Mouse (Mus musculus): ENCODE data around the gene Crb2.

Crb2 gene

DNA sequence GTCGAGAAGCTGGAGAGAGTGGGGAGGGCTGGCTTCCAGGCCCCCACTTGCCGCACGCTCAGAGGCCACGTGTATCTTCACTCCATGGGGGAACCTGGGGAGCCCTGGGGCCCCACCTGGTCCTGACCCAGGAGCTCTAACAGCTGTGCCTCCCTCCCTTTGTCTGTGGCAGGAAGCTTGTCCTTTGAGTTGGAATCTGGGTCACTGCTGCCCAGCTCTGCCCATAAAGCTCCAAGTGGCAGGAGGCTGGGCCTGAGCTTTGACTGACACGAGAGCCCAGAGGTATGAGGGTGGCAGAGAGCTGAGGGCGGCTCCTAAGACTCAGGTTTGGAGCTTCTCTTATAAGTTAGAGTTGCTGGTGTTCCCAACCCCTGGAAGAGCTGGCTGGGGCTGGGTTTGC is 23.1 kb downstream of the Crb2 start:
- DNase-seq (ENCODE audit: low read depth) = no peak

DNA sequence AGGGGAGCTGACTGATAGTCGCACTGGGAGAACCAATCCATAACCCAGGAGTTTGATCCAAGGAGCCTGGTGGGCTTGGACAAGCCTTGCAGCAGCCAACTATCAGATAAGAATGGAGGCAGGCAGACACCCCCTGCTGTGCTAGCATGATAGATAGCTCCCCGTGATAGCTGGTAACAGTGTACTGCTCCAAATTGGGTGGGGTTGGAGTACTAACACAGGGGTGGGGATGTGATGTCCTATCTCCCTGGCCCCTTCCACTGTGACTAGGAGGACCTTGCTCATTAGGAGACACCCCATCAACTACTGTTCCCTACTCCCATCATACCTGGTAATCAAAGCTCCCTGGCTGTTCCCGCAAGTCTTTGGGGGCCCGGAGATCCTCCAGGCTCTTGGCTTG is 25.6 kb downstream of the Crb2 start:
- DNase-seq (ENCODE audit: low read depth) = no peak

- peak; percentile 57 for DNase-seq (ENCODE audit: low read depth)
Measured at GRCm38 (mm10) chr2:37802610-37803212, 26.7 kb downstream of the Crb2 start.

DNA sequence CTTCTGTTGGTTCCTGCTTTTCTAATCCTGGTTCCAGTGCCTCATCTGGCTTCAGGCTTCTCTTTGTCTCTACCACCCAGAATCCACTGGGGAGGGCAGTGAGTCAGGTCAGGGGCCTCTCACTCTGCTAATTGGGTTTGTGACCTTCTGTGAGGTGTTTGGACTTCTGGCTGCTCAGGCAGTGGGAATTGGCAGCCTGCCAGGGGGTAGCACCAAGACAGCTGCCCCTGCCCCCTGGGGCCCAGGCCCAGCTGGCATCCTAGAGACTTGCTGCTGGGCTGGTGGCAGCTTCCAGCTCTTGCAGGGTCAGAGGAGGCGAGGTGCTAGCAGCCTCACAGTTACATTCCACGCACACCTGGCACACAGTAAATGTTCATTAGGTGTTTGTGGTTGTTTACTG is 35.6 kb downstream of the Crb2 start:
- no peak for DNase-seq (ENCODE audit: low read depth)

DNA sequence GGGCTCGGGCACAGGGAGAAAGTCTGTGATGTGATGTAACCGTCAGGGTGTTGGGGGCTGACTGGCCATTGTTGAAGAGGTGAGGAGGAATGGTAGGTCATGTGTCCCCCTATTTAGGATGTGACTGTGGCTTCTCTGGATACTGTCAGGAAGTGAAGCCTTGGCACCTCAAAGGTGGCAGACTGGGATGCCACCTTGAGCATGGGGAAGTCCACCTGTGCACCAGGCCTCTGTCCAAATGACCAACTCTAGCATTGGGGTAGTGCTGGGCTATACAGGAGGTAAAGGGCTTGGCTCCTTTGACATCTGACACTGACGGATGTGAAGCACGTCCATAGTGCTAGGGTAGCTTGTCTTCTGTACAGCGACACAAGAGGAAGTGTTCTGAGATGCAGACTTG is 36.4 kb downstream of the Crb2 start:
- DNase-seq (ENCODE audit: low read depth) = no peak

DNA sequence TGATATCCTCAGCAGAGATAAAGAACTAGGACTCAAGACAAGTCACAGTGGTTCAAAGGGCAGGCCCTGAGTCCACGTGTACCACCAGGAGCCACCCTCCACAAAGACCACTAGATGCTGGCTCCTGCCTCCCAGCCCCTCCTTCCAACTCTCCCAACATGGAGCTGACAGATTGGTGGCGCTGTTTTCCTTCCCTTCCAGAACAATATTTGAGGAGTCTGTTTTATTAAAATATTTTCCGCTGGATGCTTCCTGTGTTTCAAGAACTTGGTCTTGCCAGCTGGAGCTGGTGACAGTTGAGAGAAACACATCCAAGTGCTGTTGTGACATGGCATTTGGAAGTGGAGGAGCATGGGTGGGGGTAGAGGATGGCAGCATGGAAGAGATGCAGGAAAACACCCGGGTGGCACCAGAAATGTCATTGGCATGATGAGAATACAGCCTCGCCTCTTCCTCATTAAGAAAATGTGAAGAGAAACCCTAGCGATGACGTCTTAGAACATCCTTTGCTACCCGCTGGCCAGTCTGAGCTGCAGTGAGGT is 38.8 kb downstream of the Crb2 start:
- DNase-seq (ENCODE audit: low read depth) = no peak

- peak; percentile 71 for DNase-seq (ENCODE audit: low read depth)
Measured at GRCm38 (mm10) chr2:37815676-37816075, 39.6 kb downstream of the Crb2 start.

- DNase-seq (ENCODE audit: low read depth) = no peak
Measured at GRCm38 (mm10) chr2:37818761-37819525, 42.9 kb downstream of the Crb2 start.

DNA sequence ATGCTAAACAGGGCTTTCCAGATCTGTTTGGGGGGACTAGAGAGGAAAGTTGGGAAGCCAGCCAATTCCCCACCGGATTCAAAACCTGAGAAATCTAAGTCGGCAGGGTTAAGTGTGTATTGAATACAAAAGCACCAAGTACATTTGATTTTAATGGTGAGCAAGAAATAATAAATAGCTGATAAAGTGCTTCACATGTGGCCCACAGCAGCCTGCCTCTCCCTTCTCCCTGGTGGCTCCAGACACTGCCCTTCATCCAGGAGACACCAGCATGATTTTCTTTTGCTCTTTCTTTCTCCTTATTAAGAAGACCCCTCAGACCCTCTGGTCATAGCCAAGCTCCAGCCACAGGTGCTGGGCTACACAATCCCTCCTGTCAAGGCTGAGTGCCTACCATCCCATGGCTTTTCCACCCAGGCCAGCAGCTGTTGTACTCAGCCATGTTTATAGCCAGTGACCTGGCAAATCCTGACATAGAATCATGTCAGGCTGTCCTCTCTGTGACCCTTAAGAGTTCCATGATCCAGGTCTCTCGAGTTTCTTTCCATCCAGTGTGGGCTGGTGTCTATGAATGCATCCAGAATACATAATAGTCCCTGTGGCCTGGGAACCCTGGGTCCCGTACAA is 43.6 kb downstream of the Crb2 start:
- DNase-seq (ENCODE audit: low read depth) = no peak

DNA sequence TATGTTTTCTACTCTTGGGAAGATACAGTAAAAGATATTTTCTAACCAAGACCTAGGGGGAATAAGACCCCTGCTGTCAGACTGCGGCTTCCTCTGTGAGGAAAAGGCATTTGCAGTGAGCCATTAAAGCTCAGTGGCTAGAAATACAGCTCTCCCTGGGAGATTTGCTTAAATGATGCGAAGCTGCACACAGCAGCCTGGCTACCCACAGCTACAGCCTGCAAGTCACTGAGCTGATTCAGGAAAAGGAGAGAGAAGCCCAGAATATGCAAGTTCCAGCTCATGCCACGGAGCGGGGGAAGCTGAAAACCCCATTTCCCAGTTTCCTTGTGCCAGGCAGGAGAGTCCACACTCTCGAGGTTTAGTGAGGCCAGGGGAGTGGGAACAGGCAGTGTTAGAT is 46.1 kb downstream of the Crb2 start:
- DNase-seq (ENCODE audit: low read depth) = no peak

DNA sequence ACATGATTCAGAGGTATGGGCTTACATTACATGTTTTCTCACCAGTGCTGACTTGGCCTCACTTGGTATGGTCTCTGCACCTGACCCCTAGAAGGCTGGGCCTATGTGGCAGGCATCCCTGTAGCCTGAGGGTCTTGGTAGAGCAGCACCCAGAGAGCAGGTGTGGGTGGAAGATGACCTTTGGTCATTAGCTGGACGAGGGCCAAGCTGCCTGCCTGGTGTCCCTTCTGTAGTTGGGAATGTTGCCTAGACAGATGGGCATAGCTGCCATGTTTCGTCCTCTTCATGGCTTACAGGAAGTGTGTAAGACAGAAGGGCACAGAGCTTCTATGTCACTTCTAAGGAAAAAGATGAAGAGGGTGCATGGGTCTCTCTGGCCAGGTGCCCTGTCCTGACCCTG is 47.8 kb downstream of the Crb2 start:
- DNase-seq (ENCODE audit: low read depth) = no peak

GRCm38 (mm10) chr2:37829758-37830275 is 53.8 kb downstream of the Crb2 start:
- no peak for DNase-seq (ENCODE audit: low read depth)

- DNase-seq (ENCODE audit: low read depth) = no peak
Measured at GRCm38 (mm10) chr2:37832253-37832652, 56.2 kb downstream of the Crb2 start.

DNA sequence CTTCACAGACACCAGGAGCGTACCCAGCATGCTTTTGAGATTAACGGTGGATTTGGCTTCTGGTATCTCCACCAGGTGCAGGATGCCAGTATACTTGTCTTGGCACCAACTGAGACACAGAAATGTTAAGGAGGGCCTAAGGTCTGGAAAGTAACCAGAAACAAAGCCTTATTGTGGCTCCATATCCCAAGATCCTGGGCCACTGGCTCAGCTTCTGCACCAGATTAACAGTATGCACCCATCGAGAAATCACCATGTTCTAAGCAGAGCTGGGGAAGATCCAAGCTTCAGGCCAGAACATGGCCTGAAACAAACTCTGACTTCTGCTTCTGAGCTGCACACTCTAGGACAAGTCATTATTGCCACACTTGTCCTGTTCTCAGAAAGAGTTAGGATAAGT is 60.9 kb downstream of the Crb2 start:
- no peak for DNase-seq (ENCODE audit: low read depth)

DNA sequence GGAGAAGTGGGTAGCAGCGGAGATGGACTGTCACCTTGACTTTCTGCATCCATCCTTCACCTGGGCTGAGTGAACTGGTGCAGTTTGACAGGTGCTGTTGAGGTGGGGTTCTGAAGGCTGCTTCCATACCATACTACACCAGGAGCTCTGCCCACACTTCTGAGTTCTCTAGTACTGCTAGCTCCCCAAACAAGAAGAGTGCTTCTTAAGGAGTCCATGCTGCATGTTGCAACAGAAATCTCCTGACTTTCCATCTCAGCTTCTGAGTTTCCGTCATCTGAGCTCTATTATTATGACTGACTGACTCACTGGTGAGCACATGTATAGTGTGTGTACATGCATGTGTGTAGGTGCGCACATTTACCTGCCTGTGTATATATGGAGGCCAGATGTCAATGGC is 61.5 kb downstream of the Crb2 start:
- no peak for DNase-seq (ENCODE audit: low read depth)

DNA sequence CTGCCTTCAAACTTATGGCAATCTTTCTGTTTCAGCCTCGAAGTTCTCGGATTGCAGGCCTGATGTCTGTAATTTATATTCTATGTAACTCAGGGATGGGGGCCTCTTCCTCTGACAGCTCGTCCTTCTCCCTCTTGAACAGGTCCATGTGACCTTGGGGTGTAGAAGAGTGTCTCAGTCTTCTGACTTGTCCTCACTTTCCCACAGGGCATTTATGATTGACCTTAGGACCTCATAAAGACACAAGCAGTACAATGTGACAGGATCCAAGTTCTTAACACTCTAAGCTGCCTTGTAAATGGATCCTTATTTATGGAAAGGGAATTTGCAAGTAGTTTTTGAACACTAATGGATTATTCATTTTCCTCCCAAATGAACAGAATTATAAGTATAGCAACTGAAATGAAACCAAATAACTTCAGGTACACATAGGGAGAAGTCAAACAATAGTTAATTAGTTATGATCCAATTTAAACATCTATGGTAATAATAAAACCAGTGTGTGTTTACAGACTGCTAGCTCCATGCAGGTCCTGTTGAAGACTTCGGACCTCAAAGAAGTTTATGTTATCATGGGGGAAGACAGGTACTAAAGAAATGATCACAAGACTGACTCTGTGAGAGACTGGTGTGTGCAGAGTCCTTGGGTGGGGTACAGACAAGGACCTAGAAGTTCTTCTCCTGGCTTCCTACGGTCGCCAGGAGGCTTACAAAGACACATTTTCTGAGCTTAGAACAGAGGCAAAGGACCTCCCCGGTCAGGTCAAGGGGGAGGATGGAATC is 62.3 kb downstream of the Crb2 start:
- DNase-seq (ENCODE audit: low read depth) = no peak

DNA sequence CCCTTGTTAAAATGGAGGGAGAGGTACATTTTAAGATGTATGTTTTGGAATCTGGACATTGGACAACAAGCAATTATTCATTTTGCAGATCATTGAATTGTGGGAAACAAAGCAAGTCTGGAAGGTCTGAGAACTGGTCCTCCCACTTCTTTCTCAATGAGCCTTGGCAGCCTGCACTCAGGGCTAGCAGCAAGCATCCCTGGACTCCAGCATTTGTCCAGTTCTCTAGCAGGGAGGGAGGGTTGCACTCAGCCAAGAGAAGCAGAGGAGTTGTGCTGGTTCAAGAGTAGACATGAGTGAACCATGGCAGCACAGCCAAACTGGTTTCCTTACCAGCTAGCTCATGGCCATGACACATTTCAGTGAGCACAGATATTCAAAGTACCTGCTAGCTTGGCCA is 63.9 kb downstream of the Crb2 start:
- no peak for DNase-seq (ENCODE audit: low read depth)

DNA sequence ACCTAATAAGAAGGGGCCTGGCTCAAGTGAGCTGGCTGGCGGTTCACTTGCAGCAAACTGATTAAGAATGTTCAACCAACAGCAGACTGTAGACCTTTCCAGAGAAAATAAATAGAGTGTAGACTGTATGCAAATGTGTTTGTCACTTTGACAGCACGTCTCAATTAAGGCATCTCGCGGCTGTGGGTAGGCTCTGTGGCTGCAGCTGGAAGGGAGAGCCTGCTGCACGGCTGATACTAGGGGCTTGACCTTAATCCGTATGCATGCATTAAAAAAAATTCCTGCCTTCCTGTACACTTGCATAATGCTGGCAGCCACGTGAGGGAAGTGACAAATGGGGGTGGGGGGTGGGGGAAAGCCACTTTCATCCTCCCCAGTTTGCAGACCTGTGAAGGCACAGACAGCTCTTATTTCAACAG is 66.1 kb downstream of the Crb2 start:
- DNase-seq (ENCODE audit: low read depth) = no peak

DNA sequence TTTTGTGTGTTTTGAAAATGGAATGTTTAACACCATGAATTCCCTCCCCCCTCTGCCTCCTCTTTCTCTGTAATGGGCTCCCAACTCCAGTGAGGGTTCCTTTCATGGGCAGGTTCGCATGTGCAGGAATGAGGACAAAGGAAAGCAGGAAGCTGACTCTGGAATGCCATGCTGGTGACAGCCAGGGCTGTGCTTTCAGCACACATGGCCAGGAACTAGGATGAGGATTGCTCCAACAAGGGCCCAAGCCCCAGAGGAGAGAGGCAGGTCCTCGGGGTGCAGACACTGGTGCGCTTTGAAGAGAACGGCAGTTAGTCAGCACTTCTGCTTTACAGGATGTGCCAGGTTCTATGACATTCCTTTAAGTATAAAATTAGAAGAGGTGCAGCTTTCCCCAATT is 66.7 kb downstream of the Crb2 start:
- DNase-seq (ENCODE audit: low read depth) = no peak

Measured in induced T-regulatory cell, adult 2 months (primary cell).